Mouse (Mus musculus) leukemia stem cell, adult 10-12 weeks (primary cell): ENCODE measurements around the gene Unc13c. TPM values are rescaled to one million over a fixed set of nuclear protein-coding genes. Genes with fewer than 3 reads are reported as not detected.

Source experiments
- polyA plus RNA-seq: library from polyadenylated mRNA; stranded (reverse); fragments of >175 nt; gene quantifications from 2 replicates; pipeline ENCODE4 v1.2.3, GENCODE M21; 2012; ENCODE audit warnings: low replicate concordance

Unc13c gene
- not detected in 2 replicates for polyA plus RNA-seq

DNA sequence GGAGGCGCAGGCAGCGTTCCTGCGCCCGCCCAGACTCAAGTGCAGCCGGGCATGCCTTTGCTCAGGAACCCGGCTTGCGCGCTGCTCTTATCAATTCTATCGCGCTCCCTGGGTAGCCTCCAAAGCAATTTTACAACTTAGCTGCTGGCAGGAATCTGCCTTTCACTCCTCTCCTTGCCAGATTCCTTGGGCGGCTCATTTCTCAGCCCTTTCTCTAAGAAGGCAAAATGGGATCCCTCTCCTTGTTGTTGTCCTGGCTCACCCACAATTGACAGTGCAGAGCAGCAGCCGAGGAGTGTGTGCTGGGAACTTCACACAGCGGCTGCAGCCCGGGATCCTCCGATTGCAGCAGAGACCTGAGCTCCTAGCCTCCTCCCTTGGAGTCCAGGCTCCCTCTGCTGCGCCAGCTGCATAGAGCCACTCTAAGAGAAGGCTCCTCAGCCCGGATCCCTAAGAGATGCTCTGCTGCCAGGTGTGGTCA, at the start of gene Unc13c:
TSS of gene Unc13c (minus strand) at position 326 of the 481 bp plus-strand sequence.

Other genes with a start within 250 kb of the Unc13c start
- not detected in 2 replicates for gene Wdr72, start 141.4 kb upstream of the Unc13c start, polyA plus RNA-seq